Mouse (Mus musculus) ovary, adult 2 months (tissue): ENCODE results near the gene Trub1. TPM values are rescaled to one million over a fixed set of nuclear protein-coding genes. Genes with fewer than 3 reads are reported as not detected.

Experiments used
- polyA plus RNA-seq: library from polyadenylated mRNA; depleted of rRNA; stranded (reverse); fragments of >200 nt; gene quantifications from 2 replicates; pipeline ENCODE4 v1.2.3, GENCODE M21; 2012; rRNA removed

The Trub1 gene
- polyA plus RNA-seq = 10.0 and 12.9 TPM in 2 replicates

DNA sequence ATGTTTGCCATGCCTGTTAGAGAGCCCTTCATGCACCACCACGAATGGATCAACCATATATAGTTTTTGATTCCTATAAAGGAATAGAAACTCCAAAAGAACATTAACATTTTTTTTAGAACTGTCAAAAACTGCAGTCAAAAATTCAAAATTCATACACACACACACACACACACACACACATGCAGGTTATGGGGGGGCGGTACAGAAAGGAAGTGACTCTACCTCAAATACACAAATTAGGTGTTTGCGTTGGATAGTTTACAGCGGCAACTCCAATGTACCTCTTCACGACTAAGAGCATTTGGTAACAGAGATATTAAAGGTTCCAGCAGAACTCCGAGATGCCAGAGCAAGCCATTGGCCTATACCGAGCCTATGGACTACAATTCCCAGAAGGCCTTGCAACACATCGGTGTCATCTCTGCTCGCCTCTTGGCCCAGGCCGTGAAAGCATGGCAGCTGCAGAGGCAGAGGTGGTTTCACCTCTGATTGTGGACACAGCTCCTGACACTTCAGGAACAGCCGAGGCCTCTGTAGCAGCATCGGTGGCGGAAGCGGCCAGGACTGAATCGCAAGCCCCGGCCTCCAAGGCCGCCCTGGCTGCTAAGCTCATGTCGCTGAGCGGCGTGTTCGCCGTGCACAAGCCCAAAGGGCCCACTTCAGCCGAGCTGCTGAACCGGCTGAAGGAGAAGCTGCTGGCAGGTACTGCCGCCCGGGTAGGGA is at the start of gene Trub1:
Trub1 (plus strand) TSS at position 421 of the 726 bp plus-strand sequence.

Other genes starting within 250 kb of the Trub1 start
- 44.8 and 50.5 TPM in 2 replicates for gene Ablim1, start 138.0 kb upstream of the Trub1 start, polyA plus RNA-seq
- gene Fam160b1, start 92.2 kb upstream of the Trub1 start, polyA plus RNA-seq = 15.0 and 15.4 TPM in 2 replicates
- gene Atrnl1, start 158.1 kb downstream of the Trub1 start, polyA plus RNA-seq = 15.7 and 15.8 TPM in 2 replicates